Mouse (Mus musculus) forebrain, embryonic 14.5 days (tissue): ENCODE measurements around the gene St6gal1. TPM values are rescaled to one million over a fixed set of nuclear protein-coding genes. Genes with fewer than 3 reads are reported as not detected.

Experiments
- ATAC-seq: fragments of 200-750 bp; cut with Nextera tagmentation; 2 replicates; pipeline ENCODE4 v1.8.0; 2017; ENCODE audit warnings: mild to moderate bottlenecking, moderate library complexity
- DNase-seq: peaks from one replicate; pipeline ENCODE4 v3.0.0-alpha.2; 2015; ENCODE audit warnings: low spot score
- H3K27ac ChIP-seq: fragments of 300-500 bp; sonication (generic); 2 replicates; pipeline ENCODE4 v1.5.1; 2014; ENCODE audit warnings: low read depth, mild to moderate bottlenecking, control low read depth, low read length, moderate library complexity
- H3K27me3 ChIP-seq: fragments of 300-500 bp; sonication (generic); replicated peaks from 2 replicates; pipeline ENCODE4 v1.6.1; 2014; ENCODE audit warnings: low read length, control low read depth, mixed read lengths; ENCODE audit not compliant: control insufficient read depth, insufficient read depth
- H3K36me3 ChIP-seq: fragments of 300-500 bp; sonication (generic); 2 replicates; pipeline ENCODE4 v1.6.1; 2014; ENCODE audit warnings: low read length, control low read depth; ENCODE audit not compliant: control insufficient read depth, insufficient read depth
- H3K4me1 ChIP-seq: fragments of 300-500 bp; sonication (generic); 2 replicates; pipeline ENCODE4 v1.6.1; 2014; ENCODE audit warnings: antibody characterized with exemption, low read length, control low read depth; ENCODE audit not compliant: control insufficient read depth, insufficient read depth
- H3K4me2 ChIP-seq: fragments of 300-500 bp; sonication (generic); 2 replicates; pipeline ENCODE4 v1.6.1; 2014; ENCODE audit warnings: mild to moderate bottlenecking, control low read depth, low read length
- H3K4me3 ChIP-seq: fragments of 300-500 bp; sonication (generic); 2 replicates; pipeline ENCODE4 v1.5.1; 2014; ENCODE audit warnings: low read depth, low read length, control low read depth
- H3K9ac ChIP-seq: fragments of 300-500 bp; sonication (generic); 2 replicates; pipeline ENCODE4 v1.6.1; 2014; ENCODE audit warnings: mild to moderate bottlenecking, low read length, control low read depth, moderate library complexity
- H3K9me3 ChIP-seq: fragments of 300-500 bp; sonication (generic); replicated peaks from 2 replicates; pipeline ENCODE4 v1.6.1; 2016; ENCODE audit warnings: low read length, control low read depth, mixed read lengths; ENCODE audit not compliant: control insufficient read depth
- WGBS: fragments of 180-500 bp; shearing (Covaris S2); extraction: QIAGEN DNeasy Blood & Tissue Kit; methylation state at CpG from one replicate; pipeline ENCODE4 v1.1.7; 2014; 5-methylcytosine and 5-hydroxymethylcytosine counted together
- polyA plus RNA-seq: library from polyadenylated mRNA; unstranded; fragments of >200 nt; fragmentation: Nextera tagmentation; extraction: Ambion mirVana; gene quantifications from 2 replicates; pipeline ENCODE4 v1.2.1, GENCODE M21; 2014

St6gal1 gene
- polyA plus RNA-seq, 1 experiment from 2014 or later: 46.0 TPM

GRCm38 (mm10) chr16:23185824-23186223 lies 38.7 kb upstream of the St6gal1 start:
- Histone ChIP-seq H3K27me3 (no peaks in the 10 kb centered on the region), H3K4me1 (no peaks in the 10 kb centered on the region), H3K9ac (no peak overlapping the region), H3K9me3 (no peaks in the 10 kb centered on the region), H3K4me3 (no peak overlapping the region), H3K4me2 (no peak overlapping the region), H3K27ac (no peak overlapping the region), H3K36me3 (no peaks in the 10 kb centered on the region)
- DNase-seq (no peak), ATAC-seq (no peak)
- WGBS: 90% methylated on average over 2 of the region's 2 CpGs

- WGBS: 78% methylated on average over 4 of the region's 4 CpGs
- H3K27ac ChIP-seq: no peak overlapping the region
- DNase-seq (no peak), ATAC-seq (no peak)
- no peaks in the 10 kb centered on the region for H3K9me3 ChIP-seq
- H3K9ac ChIP-seq: no peak overlapping the region
- no peaks in the 10 kb centered on the region for H3K36me3 ChIP-seq
- H3K4me2 ChIP-seq: no peak overlapping the region
- no peaks in the 10 kb centered on the region for H3K4me1 ChIP-seq
- no peaks in the 10 kb centered on the region for H3K27me3 ChIP-seq
- H3K4me3 ChIP-seq: no peak overlapping the region
Measured at GRCm38 (mm10) chr16:23186418-23186817, 38.1 kb upstream of the St6gal1 start.

GRCm38 (mm10) chr16:23187983-23188382 lies 36.6 kb upstream of the St6gal1 start:
- no peak for DNase-seq
- H3K36me3 ChIP-seq: no peaks in the 10 kb centered on the region
- no peak overlapping the region for H3K4me3 ChIP-seq
- no peaks in the 10 kb centered on the region for H3K27me3 ChIP-seq
- H3K9ac ChIP-seq: no peak overlapping the region
- no peak for ATAC-seq
- H3K4me2 ChIP-seq: no peak overlapping the region
- H3K4me1 ChIP-seq: no peaks in the 10 kb centered on the region
- H3K9me3 ChIP-seq: no peaks in the 10 kb centered on the region
- H3K27ac ChIP-seq: no peak overlapping the region
- 86% methylated on average over 7 of the region's 7 CpGs for WGBS

- ATAC-seq: no peak
- Histone ChIP-seq H3K36me3 (no peaks in the 10 kb centered on the region), H3K4me1 (no peaks in the 10 kb centered on the region), H3K9me3 (no peaks in the 10 kb centered on the region), H3K27me3 (no peaks in the 10 kb centered on the region), H3K9ac (no peak overlapping the region), H3K27ac (no peak overlapping the region), H3K4me3 (no peak overlapping the region), H3K4me2 (no peak overlapping the region)
- DNase-seq: no peak
- 82% methylated on average over 1 of the region's 1 CpGs for WGBS
Measured at GRCm38 (mm10) chr16:23189612-23190011, 34.9 kb upstream of the St6gal1 start.

- H3K4me1 ChIP-seq: no peaks in the 10 kb centered on the region
- no peak overlapping the region for H3K4me3 ChIP-seq
- H3K9ac ChIP-seq: no peak overlapping the region
- no peaks in the 10 kb centered on the region for H3K36me3 ChIP-seq
- no peaks in the 10 kb centered on the region for H3K27me3 ChIP-seq
- H3K9me3 ChIP-seq: no peaks in the 10 kb centered on the region
- 87% methylated on average over 9 of the region's 9 CpGs for WGBS
- no peak overlapping the region for H3K27ac ChIP-seq
- ATAC-seq (no peak), DNase-seq (no peak)
- no peak overlapping the region for H3K4me2 ChIP-seq
Measured at GRCm38 (mm10) chr16:23191560-23192242, 32.8 kb upstream of the St6gal1 start.

GRCm38 (mm10) chr16:23195618-23196017 lies 28.9 kb upstream of the St6gal1 start:
- ATAC-seq (no peak), DNase-seq (no peak)
- Histone ChIP-seq H3K4me1 (no peaks in the 10 kb centered on the region), H3K9me3 (no peaks in the 10 kb centered on the region), H3K4me2 (no peak overlapping the region), H3K27me3 (no peaks in the 10 kb centered on the region), H3K36me3 (no peaks in the 10 kb centered on the region), H3K4me3 (no peak overlapping the region), H3K9ac (no peak overlapping the region), H3K27ac (no peak overlapping the region)
- WGBS: 90% methylated on average over 7 of the region's 7 CpGs

GRCm38 (mm10) chr16:23196296-23196695 lies 28.2 kb upstream of the St6gal1 start:
- H3K4me3 ChIP-seq: no peak overlapping the region
- no peak overlapping the region for H3K9ac ChIP-seq
- H3K27ac ChIP-seq: no peak overlapping the region
- ATAC-seq (no peak), DNase-seq (no peak)
- H3K9me3 ChIP-seq: no peaks in the 10 kb centered on the region
- no peaks in the 10 kb centered on the region for H3K4me1 ChIP-seq
- H3K27me3 ChIP-seq: no peaks in the 10 kb centered on the region
- no peak overlapping the region for H3K4me2 ChIP-seq
- H3K36me3 ChIP-seq: no peaks in the 10 kb centered on the region

GRCm38 (mm10) chr16:23196791-23197190 lies 27.7 kb upstream of the St6gal1 start:
- Histone ChIP-seq H3K4me3 (no peak overlapping the region), H3K4me1 (no peaks in the 10 kb centered on the region), H3K36me3 (no peaks in the 10 kb centered on the region), H3K4me2 (no peak overlapping the region), H3K9me3 (no peaks in the 10 kb centered on the region), H3K27ac (no peak overlapping the region), H3K9ac (no peak overlapping the region), H3K27me3 (no peaks in the 10 kb centered on the region)
- ATAC-seq: no peak
- 92% methylated on average over 6 of the region's 6 CpGs for WGBS
- DNase-seq: no peak

- no peak overlapping the region for H3K9ac ChIP-seq
- no peaks in the 10 kb centered on the region for H3K4me1 ChIP-seq
- H3K36me3 ChIP-seq: no peaks in the 10 kb centered on the region
- H3K27ac ChIP-seq: no peak overlapping the region
- no peak for DNase-seq
- no peak overlapping the region for H3K4me2 ChIP-seq
- H3K27me3 ChIP-seq: no peaks in the 10 kb centered on the region
- H3K9me3 ChIP-seq: no peaks in the 10 kb centered on the region
- H3K4me3 ChIP-seq: no peak overlapping the region
- no peak for ATAC-seq
Measured at GRCm38 (mm10) chr16:23201498-23201897, 23.0 kb upstream of the St6gal1 start.
